In genomic region chr6:126806783-126807182, GRCm38 (mm10) we compare ENCODE assay signal across 11 mouse cellular contexts. TPM values are rescaled to one million over a fixed set of nuclear protein-coding genes. Genes with fewer than 3 reads are reported as not detected.
DNase-seq lines count a peak whose midpoint lies in the region; ATAC-seq and TF ChIP-seq lines count a peak whose summit lies in the region.
"Had no signal": no experiment of that assay in that cellular context is flagged by ENCODE, and none has a peak within 500 bp of the region (broad histone marks: within the 10 kb centered on the region; RNA-seq: fewer than 3 reads in every experiment).

No protein-coding gene starts in this region.

- TF ChIP-seq CTCF in heart, adult 2 months (IDR thresholded peaks at IDR 0.05): peak; percentile 49
- TF ChIP-seq CTCF in Patski (IDR thresholded peaks at IDR 0.05): peak; percentile 72

- in situ Hi-C loops in Patski (cut with MboI; ENCODE audit: low pct_unique_long_range_greater_than_20kb): loop anchor here (10.0 kb wide), 1 partner anchor 278 kb away; no protein-coding TSS in a partner anchor

- no peak overlapping the region for H3K27ac ChIP-seq in heart, adult 2 months
- no peak overlapping the region for H3K27ac ChIP-seq in midbrain, embryonic 11.5 days (ENCODE audit: low read depth, low read length)
- no peak overlapping the region for H3K27ac ChIP-seq in midbrain, embryonic 15.5 days

- no peak for ATAC-seq in midbrain, embryonic 11.5 days (ENCODE audit: low FRiP score)
- ATAC-seq in midbrain, embryonic 15.5 days (replicated peaks): no peak
- no peak for ATAC-seq in Patski
- ATAC-seq in megakaryocyte progenitor cell, adult 5-6 weeks (replicated peaks; ENCODE audit: poor library complexity): no peak

- no peak for DNase-seq in heart, adult 2 months
- no peak for DNase-seq in heart, adult 8-10 months (ENCODE audit: low spot score)
- DNase-seq in midbrain, embryonic 11.5 days (ENCODE audit: low spot score, missing footprints): peak; percentile 87
- no peak for DNase-seq in Patski (ENCODE audit: low read depth, low spot score)
- peak; percentile 3 for DNase-seq in thymus, postnatal 0 days (ENCODE audit: low spot score)
- DNase-seq in layer of hippocampus, adult 11-12 months (ENCODE audit: low spot score): no peak

- no peaks in the 10 kb centered on the region for H3K27me3 ChIP-seq in heart, adult 2 months (ENCODE audit: control insufficient read depth, insufficient read depth, low read length)
- H3K27me3 ChIP-seq in midbrain, embryonic 11.5 days (ENCODE audit: control insufficient read depth, insufficient read depth, low read length): no peaks in the 10 kb centered on the region
- no peaks in the 10 kb centered on the region for H3K27me3 ChIP-seq in midbrain, embryonic 15.5 days (replicated peaks)
- peaks cover 4% of the 10 kb centered on the region for H3K27me3 ChIP-seq in Patski

- no peak for TF ChIP-seq EP300 in heart, adult 2 months (IDR thresholded peaks at IDR 0.05; ENCODE audit: insufficient read depth, low read depth, low read length)

- no peaks in the 10 kb centered on the region for H3K79me2 ChIP-seq in heart, adult 2 months (replicated peaks; ENCODE audit: control insufficient read depth, insufficient read depth, low read length)

- H3K36me3 ChIP-seq in heart, adult 2 months (ENCODE audit: control insufficient read depth, insufficient read depth, low read length): no peaks in the 10 kb centered on the region
- no peaks in the 10 kb centered on the region for H3K36me3 ChIP-seq in midbrain, embryonic 11.5 days (ENCODE audit: control insufficient read depth, insufficient read depth, low read length)
- H3K36me3 ChIP-seq in midbrain, embryonic 15.5 days (replicated peaks): no peaks in the 10 kb centered on the region
- H3K36me3 ChIP-seq: heart, embryonic 12.5 days had no signal

- no peaks in the 10 kb centered on the region for H3K9me3 ChIP-seq in midbrain, embryonic 11.5 days (ENCODE audit: control insufficient read depth, low read length)
- H3K9me3 ChIP-seq in midbrain, embryonic 15.5 days: no peaks in the 10 kb centered on the region
- H3K9me3 ChIP-seq: heart, embryonic 12.5 days had no signal

- POLR2A ChIA-PET in Patski (lab: Charles Lee): no interaction called here

- CTCF ChIA-PET in Patski (lab: Charles Lee): interaction anchor here (0.7 to 1.6 kb wide), 2 partner anchors 9 to 25 kb away, joined by 3 to 4 read pairs; no protein-coding TSS in a partner anchor

- no peak for TF ChIP-seq POLR2A in heart, adult 2 months (IDR thresholded peaks at IDR 0.05; ENCODE audit: insufficient read depth, low read depth, low read length)

- no peak overlapping the region for H3K4me3 ChIP-seq in heart, adult 2 months
- H3K4me3 ChIP-seq in midbrain, embryonic 11.5 days (ENCODE audit: low read depth, low read length): no peak overlapping the region
- no peak overlapping the region for H3K4me3 ChIP-seq in midbrain, embryonic 15.5 days
- H3K4me3 ChIP-seq: heart, embryonic 12.5 days had no signal

- no peak overlapping the region for H3K4me2 ChIP-seq in midbrain, embryonic 11.5 days
- H3K4me2 ChIP-seq in midbrain, embryonic 15.5 days: no peak overlapping the region
- H3K4me2 ChIP-seq: heart, embryonic 12.5 days had no signal

- intact Hi-C loops in heart, adult 2 months (cut with DNase I): no loop called here

- H3K9ac ChIP-seq in heart, adult 2 months (ENCODE audit: low read depth, low read length): no peak overlapping the region
- H3K9ac ChIP-seq in midbrain, embryonic 11.5 days (ENCODE audit: low read length): no peak overlapping the region
- no peak overlapping the region for H3K9ac ChIP-seq in midbrain, embryonic 15.5 days
- H3K9ac ChIP-seq: heart, embryonic 12.5 days had no signal

- H3K4me1 ChIP-seq in heart, adult 2 months (ENCODE audit: control insufficient read depth, insufficient read depth, low read length): no peaks in the 10 kb centered on the region
- no peaks in the 10 kb centered on the region for H3K4me1 ChIP-seq in midbrain, embryonic 11.5 days (ENCODE audit: control insufficient read depth, insufficient read depth, low read length)
- H3K4me1 ChIP-seq in midbrain, embryonic 15.5 days: no peaks in the 10 kb centered on the region
- H3K4me1 ChIP-seq: heart, embryonic 12.5 days had no signal

- WGBS in heart, adult 2 months: 84% methylated on average over 3 of the region's 3 CpGs
- 85% methylated on average over 3 of the region's 3 CpGs for WGBS in midbrain, embryonic 11.5 days
- 87% methylated on average over 3 of the region's 3 CpGs for WGBS in midbrain, embryonic 15.5 days

RNA-seq across cellular contexts. Expression of gene Ndufa9, which starts 42.2 kb away (rescaled TPM):
- 100 to 1,000 TPM; 667 to 776 TPM for total RNA-seq in heart, adult 2 months (2021)
- polyA plus RNA-seq in heart, adult 2 months (2012; rRNA removed): 522 and 660 TPM in 2 replicates
- 100 to 1,000 TPM; 719 to 786 (median 769) TPM for total RNA-seq in heart, adult 8-10 months (2022)
- polyA plus RNA-seq in midbrain, embryonic 11.5 days (2014; fragmentation: Nextera tagmentation; extraction: Ambion mirVana): 194 and 196 TPM in 2 replicates
- 171 and 174 TPM in 2 replicates for polyA plus RNA-seq in midbrain, embryonic 15.5 days (2015; fragmentation: Nextera tagmentation; extraction: Ambion mirVana)
- polyA plus RNA-seq in Patski (2021): 183 TPM
- 218 and 220 TPM in 2 replicates for polyA plus RNA-seq in thymus, postnatal 0 days (2015; fragmentation: Nextera tagmentation; extraction: Ambion mirVana)
- 90.6 and 92.1 TPM in 2 replicates for total RNA-seq in megakaryocyte progenitor cell, adult 5-6 weeks (2015)
- 154 and 161 TPM in 2 replicates for total RNA-seq in megakaryocyte progenitor cell, adult 5-6 weeks (2017)

RNA-seq across cellular contexts. Expression of gene Akap3, which starts 46.1 kb away (rescaled TPM):
- total RNA-seq in heart, adult 2 months (2021): not detected
- 0.15 and 0.21 TPM in 2 replicates for polyA plus RNA-seq in heart, adult 2 months (2012; rRNA removed)
- total RNA-seq in heart, adult 8-10 months (2022): not detected
- polyA plus RNA-seq in midbrain, embryonic 11.5 days (2014; fragmentation: Nextera tagmentation; extraction: Ambion mirVana): 0.06 and 0.08 TPM in 2 replicates
- polyA plus RNA-seq in midbrain, embryonic 15.5 days (2015; fragmentation: Nextera tagmentation; extraction: Ambion mirVana): 0.10 and 0.26 TPM in 2 replicates
- polyA plus RNA-seq in Patski (2021): not detected
- not detected in 2 replicates for polyA plus RNA-seq in thymus, postnatal 0 days (2015; fragmentation: Nextera tagmentation; extraction: Ambion mirVana)
- not detected in 2 replicates for total RNA-seq in megakaryocyte progenitor cell, adult 5-6 weeks (2015)
- not detected in 2 replicates for total RNA-seq in megakaryocyte progenitor cell, adult 5-6 weeks (2017)
- polyA plus RNA-seq: embryonic facial prominence, embryonic 14.5 days; heart, embryonic 12.5 days; liver, embryonic 16.5 days had no signal

Comparison
In these comparisons a context has a peak if more than half of its experiments do, and no peak if none do; other contexts are left out.
1. DNase-seq: peak in midbrain, embryonic 11.5 days (single experiment) and thymus, postnatal 0 days (single experiment); none in heart, adult 2 months (0 of 2), heart, adult 8-10 months (single experiment), Patski (single experiment) and layer of hippocampus, adult 11-12 months (single experiment).